Mouse (Mus musculus): ENCODE data around the gene Gna12. TPM values are rescaled to one million over a fixed set of nuclear protein-coding genes. Genes with fewer than 3 reads are reported as not detected.

Gna12 gene
- polyA plus RNA-seq, 1 experiment from 2014 or later = 65.0 TPM

- no peak overlapping the region for H3K4me2 ChIP-seq (ENCODE audit: low read depth)
- no peaks in the 10 kb centered on the region for H3K27me3 ChIP-seq (ENCODE audit: control insufficient read depth, insufficient read depth, low read length)
- no peak overlapping the region for H3K27ac ChIP-seq (ENCODE audit: low read depth, low read length)
- H3K4me1 ChIP-seq (ENCODE audit: control insufficient read depth, insufficient read depth, low read length) = 0 out of 2 replicates have a peak, but pooled peaks cover under 1% of the 10 kb centered on the region
- DNase-seq (ENCODE audit: low spot score) = no peak
- no peak overlapping the region for H3K9ac ChIP-seq (ENCODE audit: low read length)
- H3K9me3 ChIP-seq (ENCODE audit: control insufficient read depth, low read length) = no peaks in the 10 kb centered on the region
- WGBS = 66% methylated on average over 5 of the region's 5 CpGs
- H3K36me3 ChIP-seq (ENCODE audit: control insufficient read depth, insufficient read depth, low read length) = no peaks in the 10 kb centered on the region
- no peak overlapping the region for H3K4me3 ChIP-seq (ENCODE audit: low read depth, low read length)
- ATAC-seq (ENCODE audit: insufficient read depth, low FRiP score, low TSS enrichment) = no peak
Observed at GRCm38 (mm10) chr5:140814403-140814802, 15.8 kb downstream of the Gna12 start.

- Histone ChIP-seq H3K27me3 (ENCODE audit: control insufficient read depth, insufficient read depth, low read length) (no peaks in the 10 kb centered on the region), H3K9me3 (ENCODE audit: control insufficient read depth, low read length) (no peaks in the 10 kb centered on the region), H3K9ac (ENCODE audit: low read length) (no peak overlapping the region), H3K4me1 (ENCODE audit: control insufficient read depth, insufficient read depth, low read length) (no peaks in the 10 kb centered on the region), H3K27ac (ENCODE audit: low read depth, low read length) (no peak overlapping the region), H3K36me3 (ENCODE audit: control insufficient read depth, insufficient read depth, low read length) (no peaks in the 10 kb centered on the region), H3K4me3 (ENCODE audit: low read depth, low read length) (no peak overlapping the region), H3K4me2 (ENCODE audit: low read depth) (no peak overlapping the region)
- WGBS = 72% methylated on average over 4 of the region's 4 CpGs
- ATAC-seq (ENCODE audit: insufficient read depth, low FRiP score, low TSS enrichment) = no peak
- DNase-seq (ENCODE audit: low spot score) = no peak
Observed at GRCm38 (mm10) chr5:140812699-140813098, 17.5 kb downstream of the Gna12 start.

- Histone ChIP-seq H3K4me2 (ENCODE audit: low read depth) (no peak overlapping the region), H3K36me3 (ENCODE audit: control insufficient read depth, insufficient read depth, low read length) (no peaks in the 10 kb centered on the region), H3K4me3 (ENCODE audit: low read depth, low read length) (no peak overlapping the region), H3K9ac (ENCODE audit: low read length) (no peak overlapping the region), H3K9me3 (ENCODE audit: control insufficient read depth, low read length) (no peaks in the 10 kb centered on the region), H3K4me1 (ENCODE audit: control insufficient read depth, insufficient read depth, low read length) (no peaks in the 10 kb centered on the region), H3K27ac (ENCODE audit: low read depth, low read length) (no peak overlapping the region), H3K27me3 (ENCODE audit: control insufficient read depth, insufficient read depth, low read length) (no peaks in the 10 kb centered on the region)
- no peak for DNase-seq (ENCODE audit: low spot score)
- 79% methylated on average over 5 of the region's 5 CpGs for WGBS
- no peak for ATAC-seq (ENCODE audit: insufficient read depth, low FRiP score, low TSS enrichment)
Observed at GRCm38 (mm10) chr5:140812063-140812462, 18.2 kb downstream of the Gna12 start.

- WGBS = 60% methylated on average over 2 of the region's 2 CpGs
- H3K36me3 ChIP-seq (ENCODE audit: control insufficient read depth, insufficient read depth, low read length) = no peaks in the 10 kb centered on the region
- H3K27me3 ChIP-seq (ENCODE audit: control insufficient read depth, insufficient read depth, low read length) = no peaks in the 10 kb centered on the region
- no peak overlapping the region for H3K4me3 ChIP-seq (ENCODE audit: low read depth, low read length)
- DNase-seq (ENCODE audit: low spot score) (no peak), ATAC-seq (ENCODE audit: insufficient read depth, low FRiP score, low TSS enrichment) (no peak)
- H3K9ac ChIP-seq (ENCODE audit: low read length) = no peak overlapping the region
- no peak overlapping the region for H3K4me2 ChIP-seq (ENCODE audit: low read depth)
- H3K27ac ChIP-seq (ENCODE audit: low read depth, low read length) = no peak overlapping the region
- H3K4me1 ChIP-seq (ENCODE audit: control insufficient read depth, insufficient read depth, low read length) = 0 out of 2 replicates have a peak, but pooled peaks cover under 1% of the 10 kb centered on the region
- no peaks in the 10 kb centered on the region for H3K9me3 ChIP-seq (ENCODE audit: control insufficient read depth, low read length)
Observed at GRCm38 (mm10) chr5:140811390-140811789, 18.8 kb downstream of the Gna12 start.

GRCm38 (mm10) chr5:140806939-140807338, 23.3 kb downstream of the Gna12 start:
- H3K9me3 ChIP-seq (ENCODE audit: control insufficient read depth, low read length) = no peaks in the 10 kb centered on the region
- 56% methylated on average over 2 of the region's 2 CpGs for WGBS
- H3K9ac ChIP-seq (ENCODE audit: low read length) = no peak overlapping the region
- no peaks in the 10 kb centered on the region for H3K27me3 ChIP-seq (ENCODE audit: control insufficient read depth, insufficient read depth, low read length)
- no peaks in the 10 kb centered on the region for H3K36me3 ChIP-seq (ENCODE audit: control insufficient read depth, insufficient read depth, low read length)
- peaks cover 4% of the 10 kb centered on the region; the same call in 1 of the 2 replicates for H3K4me1 ChIP-seq (ENCODE audit: control insufficient read depth, insufficient read depth, low read length)
- H3K4me3 ChIP-seq (ENCODE audit: low read depth, low read length) = no peak overlapping the region
- no peak overlapping the region for H3K27ac ChIP-seq (ENCODE audit: low read depth, low read length)
- no peak for DNase-seq (ENCODE audit: low spot score)
- ATAC-seq (ENCODE audit: insufficient read depth, low FRiP score, low TSS enrichment) = no peak
- no peak overlapping the region for H3K4me2 ChIP-seq (ENCODE audit: low read depth)

- Histone ChIP-seq H3K4me2 (ENCODE audit: low read depth) (no peak overlapping the region), H3K9ac (ENCODE audit: low read length) (no peak overlapping the region), H3K36me3 (ENCODE audit: control insufficient read depth, insufficient read depth, low read length) (no peaks in the 10 kb centered on the region), H3K9me3 (ENCODE audit: control insufficient read depth, low read length) (no peaks in the 10 kb centered on the region), H3K27me3 (ENCODE audit: control insufficient read depth, insufficient read depth, low read length) (no peaks in the 10 kb centered on the region), H3K4me1 (ENCODE audit: control insufficient read depth, insufficient read depth, low read length) (peaks cover 4% of the 10 kb centered on the region; the same call in 1 of the 2 replicates), H3K27ac (ENCODE audit: low read depth, low read length) (no peak overlapping the region), H3K4me3 (ENCODE audit: low read depth, low read length) (no peak overlapping the region)
- ATAC-seq (ENCODE audit: insufficient read depth, low FRiP score, low TSS enrichment) (no peak), DNase-seq (ENCODE audit: low spot score) (no peak)
- WGBS = 83% methylated on average over 2 of the region's 2 CpGs
Observed at GRCm38 (mm10) chr5:140806252-140806651, 24.0 kb downstream of the Gna12 start.

- Histone ChIP-seq H3K36me3 (ENCODE audit: control insufficient read depth, insufficient read depth, low read length) (no peaks in the 10 kb centered on the region), H3K27me3 (ENCODE audit: control insufficient read depth, insufficient read depth, low read length) (no peaks in the 10 kb centered on the region), H3K9ac (ENCODE audit: low read length) (no peak overlapping the region), H3K4me1 (ENCODE audit: control insufficient read depth, insufficient read depth, low read length) (peaks cover 4% of the 10 kb centered on the region; the same call in 1 of the 2 replicates), H3K27ac (ENCODE audit: low read depth, low read length) (no peak overlapping the region), H3K4me2 (ENCODE audit: low read depth) (no peak overlapping the region), H3K9me3 (ENCODE audit: control insufficient read depth, low read length) (no peaks in the 10 kb centered on the region), H3K4me3 (ENCODE audit: low read depth, low read length) (no peak overlapping the region)
- DNase-seq (ENCODE audit: low spot score) (no peak), ATAC-seq (ENCODE audit: insufficient read depth, low FRiP score, low TSS enrichment) (no peak)
- 83% methylated on average over 5 of the region's 5 CpGs for WGBS
Observed at GRCm38 (mm10) chr5:140801782-140802181, 28.4 kb downstream of the Gna12 start.

GRCm38 (mm10) chr5:140800288-140800923, 29.8 kb downstream of the Gna12 start:
- DNase-seq (ENCODE audit: low spot score) = no peak
- H3K4me1 ChIP-seq (ENCODE audit: control insufficient read depth, insufficient read depth, low read length) = no peaks in the 10 kb centered on the region
- H3K9me3 ChIP-seq (ENCODE audit: control insufficient read depth, low read length) = no peaks in the 10 kb centered on the region
- ATAC-seq (ENCODE audit: insufficient read depth, low FRiP score, low TSS enrichment) = no peak
- no peak overlapping the region for H3K4me3 ChIP-seq (ENCODE audit: low read depth, low read length)
- no peaks in the 10 kb centered on the region for H3K27me3 ChIP-seq (ENCODE audit: control insufficient read depth, insufficient read depth, low read length)
- H3K9ac ChIP-seq (ENCODE audit: low read length) = no peak overlapping the region
- 91% methylated on average over 6 of the region's 6 CpGs for WGBS
- H3K27ac ChIP-seq (ENCODE audit: low read depth, low read length) = no peak overlapping the region
- H3K4me2 ChIP-seq (ENCODE audit: low read depth) = no peak overlapping the region
- no peaks in the 10 kb centered on the region for H3K36me3 ChIP-seq (ENCODE audit: control insufficient read depth, insufficient read depth, low read length)

GRCm38 (mm10) chr5:140799190-140799589, 31.0 kb downstream of the Gna12 start:
- H3K9ac ChIP-seq (ENCODE audit: low read length) = no peak overlapping the region
- ATAC-seq (ENCODE audit: insufficient read depth, low FRiP score, low TSS enrichment) (no peak), DNase-seq (ENCODE audit: low spot score) (no peak)
- H3K4me2 ChIP-seq (ENCODE audit: low read depth) = no peak overlapping the region
- no peak overlapping the region for H3K27ac ChIP-seq (ENCODE audit: low read depth, low read length)
- H3K4me1 ChIP-seq (ENCODE audit: control insufficient read depth, insufficient read depth, low read length) = no peaks in the 10 kb centered on the region
- no peak overlapping the region for H3K4me3 ChIP-seq (ENCODE audit: low read depth, low read length)
- no peaks in the 10 kb centered on the region for H3K9me3 ChIP-seq (ENCODE audit: control insufficient read depth, low read length)
- H3K36me3 ChIP-seq (ENCODE audit: control insufficient read depth, insufficient read depth, low read length) = no peaks in the 10 kb centered on the region
- no peaks in the 10 kb centered on the region for H3K27me3 ChIP-seq (ENCODE audit: control insufficient read depth, insufficient read depth, low read length)
- 74% methylated on average over 2 of the region's 2 CpGs for WGBS

Data from neural tube, embryonic 11.5 days (tissue).